Mouse (Mus musculus): ENCODE results near the gene Hoxb2.

GRCm38 (mm10) chr11:96301837-96302236 lies 48.5 kb upstream of the Hoxb2 start:
- no peak for TF ChIP-seq CTCF (IDR thresholded peaks at IDR 0.05; ENCODE audit: borderline replicate concordance, control insufficient read depth, extremely low read depth, insufficient read depth, low read length, poor library complexity)
- no peak for TF ChIP-seq POLR2A (IDR thresholded peaks at IDR 0.05; ENCODE audit: control insufficient read depth, extremely low read depth, insufficient read depth, low read length, poor library complexity)

All from thymus, adult 2 months (tissue).